Mouse (Mus musculus) forelimb bud, embryonic 11.5 days (tissue): ENCODE measurements around the gene Ric8a.

Source experiments
- DNase-seq: peaks from one replicate; pipeline ENCODE4 v3.0.0-alpha.2; 2012; ENCODE audit warnings: low read depth, low spot score

Gene Ric8a

GRCm38 (mm10) chr7:140846676-140847075 is 10.1 kb upstream of the Ric8a start:
- DNase-seq = no peak

DNA sequence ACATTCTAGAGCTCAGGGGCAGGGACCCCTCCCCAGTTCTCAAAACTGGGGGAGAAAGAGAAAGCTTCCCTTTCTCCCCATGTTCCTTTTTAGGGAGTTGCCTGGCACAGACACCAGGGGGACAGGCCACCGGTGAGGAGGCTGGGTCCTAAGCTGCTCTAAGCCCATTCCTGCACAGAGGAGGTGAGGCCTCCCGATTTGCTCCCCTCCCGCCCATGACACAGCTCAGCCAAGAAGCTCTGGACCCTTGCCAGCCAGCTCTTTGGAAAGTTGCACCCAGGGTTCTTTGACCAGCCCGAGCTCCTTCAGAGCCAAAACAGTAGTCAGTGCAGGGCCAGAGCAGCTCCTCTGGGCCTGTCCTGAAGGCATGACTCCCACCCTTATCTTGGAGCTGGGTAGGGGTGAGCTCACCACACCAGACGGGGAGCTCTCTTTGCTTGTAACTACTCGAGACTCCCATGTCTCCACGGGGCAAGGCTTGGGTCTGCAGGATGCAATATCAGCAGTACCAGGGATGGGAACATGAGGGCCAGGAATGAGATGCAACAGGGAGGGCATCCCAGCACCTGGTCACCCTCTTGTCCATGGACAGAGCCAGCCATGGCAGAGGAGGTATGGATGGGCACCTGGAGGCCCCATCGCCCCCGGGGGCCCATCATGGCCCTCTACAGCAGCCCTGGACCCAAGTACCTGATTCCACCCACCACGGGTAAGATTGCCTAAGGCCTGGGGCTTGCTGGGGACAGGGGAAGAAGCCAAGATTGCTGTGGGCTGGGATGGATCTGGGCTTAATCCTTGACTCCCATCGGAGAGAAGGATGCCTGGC is 8.8 kb upstream of the Ric8a start, which contains the start of gene Odf3:
Odf3 (plus strand) TSS at position 51 of the 826 bp plus-strand sequence.
- no peak for DNase-seq

DNA sequence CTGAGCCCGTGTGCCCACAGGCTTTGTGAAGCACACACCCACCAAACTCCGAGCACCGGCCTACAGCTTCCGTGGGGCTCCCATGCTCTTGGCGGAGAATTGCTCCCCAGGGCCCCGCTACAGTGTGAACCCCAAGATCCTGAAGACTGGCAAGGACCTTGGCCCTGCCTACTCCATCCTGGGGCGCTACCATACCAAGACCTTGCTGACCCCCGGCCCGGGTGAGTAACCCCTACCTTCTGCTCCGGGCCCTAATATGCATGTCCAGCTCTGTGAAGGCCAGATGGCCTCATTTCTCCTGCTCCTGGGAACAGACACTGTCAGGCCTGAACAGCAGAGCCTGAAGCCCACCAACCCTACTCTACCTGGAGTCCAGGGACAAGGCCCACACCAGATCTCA is 8.2 kb upstream of the Ric8a start:
- no peak for DNase-seq

- DNase-seq = no peak
Measured at GRCm38 (mm10) chr7:140851916-140852315, 4.8 kb upstream of the Ric8a start.

GRCm38 (mm10) chr7:140853386-140853785 is 3.4 kb upstream of the Ric8a start:
- no peak for DNase-seq

GRCm38 (mm10) chr7:140854483-140854882 is 2.3 kb upstream of the Ric8a start:
- no peak for DNase-seq

DNA sequence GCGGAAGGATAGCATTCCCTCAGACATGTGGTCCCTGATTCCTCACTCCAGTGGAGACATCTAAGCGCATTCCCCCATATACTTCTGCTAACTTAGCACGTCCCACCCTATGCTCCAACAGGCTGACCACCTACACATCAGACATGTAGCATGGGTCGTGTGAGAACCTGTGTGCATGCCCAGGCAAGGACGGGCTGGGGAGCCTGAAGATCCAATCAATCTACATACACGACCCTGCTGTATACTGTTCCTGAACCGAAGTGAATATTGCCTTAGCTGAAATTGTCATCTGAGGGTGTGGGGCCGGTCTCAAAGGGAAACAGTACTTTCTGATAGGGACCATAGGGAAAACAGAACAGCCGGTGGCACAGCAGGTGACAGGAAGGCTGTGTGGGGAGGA is 1.6 kb upstream of the Ric8a start:
- no peak for DNase-seq

DNA sequence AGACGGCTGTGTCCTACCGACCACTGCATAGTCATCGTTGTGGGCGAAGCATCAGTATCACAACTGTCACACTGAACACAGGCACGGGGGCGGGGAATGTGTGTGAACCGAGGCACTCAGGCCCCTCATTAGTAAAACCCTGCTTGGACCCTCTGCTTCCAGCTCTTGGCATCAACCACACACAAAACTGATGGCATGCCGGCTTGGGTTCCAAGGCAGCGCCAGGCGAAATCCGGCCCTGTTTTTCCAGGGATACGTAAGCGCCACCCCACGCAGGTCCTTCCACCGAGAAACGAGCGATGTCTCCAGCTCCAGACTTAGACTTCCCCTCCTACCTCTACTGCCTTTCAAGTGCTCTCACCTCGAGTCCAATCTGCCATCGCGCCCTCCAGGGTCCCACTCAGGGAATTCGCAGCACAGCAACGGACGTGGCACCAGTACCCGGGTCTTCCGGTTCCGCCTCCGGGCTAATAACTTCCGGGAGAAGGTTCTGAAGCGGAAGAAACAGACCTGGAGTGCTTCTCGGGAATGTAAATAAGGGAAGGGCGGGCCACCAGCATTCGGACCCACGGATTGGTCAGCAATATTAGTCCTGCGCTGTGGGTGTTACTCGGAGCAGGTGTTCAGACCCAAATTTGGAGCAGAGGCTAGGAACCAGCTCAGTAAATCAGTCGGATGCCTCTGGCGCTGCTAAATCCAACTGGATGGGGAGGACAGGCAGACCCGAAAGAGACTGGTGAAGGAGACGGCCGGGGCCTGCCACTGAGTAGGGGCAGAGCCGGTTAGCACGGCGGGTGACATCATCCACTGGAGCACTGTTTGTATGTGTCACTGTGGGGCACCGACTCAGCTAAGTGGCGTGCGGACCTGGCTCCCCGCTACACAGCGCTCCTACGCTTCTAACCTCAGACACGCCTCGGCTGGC is 635 bp upstream of the Ric8a start, which contains the start of gene Gm45785:
Gm45785 (minus strand) TSS at position 472 of the 925 bp plus-strand sequence.
- peak; percentile 91 for DNase-seq

DNA sequence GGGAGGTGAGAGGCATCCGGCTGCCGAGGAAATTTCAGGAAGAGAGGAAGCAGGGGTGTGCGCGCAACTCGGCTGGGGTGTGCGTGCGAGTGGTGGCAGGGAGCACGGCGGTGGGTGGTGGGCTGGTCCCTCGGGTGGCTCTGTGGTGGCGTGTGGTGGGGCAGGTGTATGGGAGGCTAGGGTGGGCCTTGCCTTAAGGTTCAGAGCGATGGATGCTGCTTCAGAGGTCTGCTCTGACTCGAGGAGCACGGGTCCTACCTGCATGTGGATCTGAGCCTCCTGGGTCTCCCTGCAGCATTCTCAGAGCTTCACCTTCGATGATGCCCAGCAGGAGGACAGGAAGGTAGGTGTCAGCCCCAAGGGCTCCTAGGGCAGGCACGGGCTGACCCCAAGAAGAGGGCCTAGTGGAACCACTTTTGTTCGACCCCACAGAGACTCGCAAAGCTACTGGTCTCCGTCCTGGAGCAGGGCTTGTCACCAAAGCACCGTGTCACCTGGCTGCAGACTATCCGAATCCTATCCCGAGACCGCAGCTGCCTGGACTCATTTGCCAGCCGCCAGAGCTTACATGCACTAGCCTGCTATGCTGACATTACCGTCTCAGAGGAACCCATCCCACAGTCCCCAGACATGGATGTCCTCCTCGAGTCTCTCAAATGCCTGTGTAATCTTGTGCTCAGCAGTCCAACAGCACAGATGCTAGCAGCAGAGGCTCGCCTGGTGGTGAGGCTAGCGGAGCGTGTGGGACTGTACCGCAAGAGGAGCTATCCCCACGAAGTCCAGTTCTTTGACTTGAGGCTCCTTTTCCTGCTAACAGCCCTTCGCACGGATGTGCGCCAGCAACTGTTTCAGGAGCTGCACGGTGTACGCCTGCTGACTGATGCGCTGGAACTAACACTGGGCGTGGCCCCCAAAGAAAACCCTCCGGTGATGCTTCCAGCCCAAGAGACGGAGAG is 1.1 kb downstream of the Ric8a start, which contains the start of gene Bet1l:
Bet1l (minus strand) TSS at position 28 of the 956 bp plus-strand sequence.
- no peak for DNase-seq

DNA sequence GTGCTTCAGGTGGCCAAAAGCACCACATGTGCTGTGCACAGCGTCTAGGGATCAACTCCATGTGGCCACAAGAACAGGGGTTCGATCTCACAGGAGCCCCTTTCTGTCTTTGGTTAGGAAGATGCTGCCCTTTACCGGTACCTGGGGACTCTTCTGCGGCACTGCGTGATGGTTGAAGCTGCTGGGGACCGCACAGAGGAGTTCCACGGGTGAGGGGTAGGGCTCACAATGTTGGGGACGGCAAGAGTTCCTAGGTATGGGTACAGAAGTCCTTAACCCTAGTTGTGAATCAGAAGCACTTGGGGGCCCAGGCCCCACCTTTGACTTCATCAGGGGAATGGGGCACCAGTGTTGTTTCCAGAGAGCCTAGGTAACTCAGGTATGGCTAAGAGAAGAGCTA is 2.0 kb downstream of the Ric8a start:
- no peak for DNase-seq

DNA sequence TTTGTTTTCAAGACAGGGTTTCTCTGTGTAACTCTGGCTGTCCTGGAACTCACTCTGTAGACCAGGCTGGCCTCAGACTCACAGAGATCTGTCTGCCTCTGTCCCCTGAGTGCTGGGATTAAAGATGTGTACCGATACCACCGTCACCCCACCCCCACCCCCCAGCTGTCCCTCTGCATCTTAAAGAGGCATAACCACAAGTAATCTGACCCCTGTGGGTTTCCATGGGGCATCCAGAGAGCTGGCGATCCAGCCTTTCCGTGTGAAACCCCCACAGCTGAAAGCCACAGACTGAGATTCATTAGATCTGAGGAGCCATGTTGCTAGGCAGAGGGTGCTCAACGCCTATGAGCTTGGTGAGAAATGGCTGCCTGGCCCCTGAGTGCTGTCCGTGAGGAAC is 3.2 kb downstream of the Ric8a start:
- DNase-seq = no peak

DNA sequence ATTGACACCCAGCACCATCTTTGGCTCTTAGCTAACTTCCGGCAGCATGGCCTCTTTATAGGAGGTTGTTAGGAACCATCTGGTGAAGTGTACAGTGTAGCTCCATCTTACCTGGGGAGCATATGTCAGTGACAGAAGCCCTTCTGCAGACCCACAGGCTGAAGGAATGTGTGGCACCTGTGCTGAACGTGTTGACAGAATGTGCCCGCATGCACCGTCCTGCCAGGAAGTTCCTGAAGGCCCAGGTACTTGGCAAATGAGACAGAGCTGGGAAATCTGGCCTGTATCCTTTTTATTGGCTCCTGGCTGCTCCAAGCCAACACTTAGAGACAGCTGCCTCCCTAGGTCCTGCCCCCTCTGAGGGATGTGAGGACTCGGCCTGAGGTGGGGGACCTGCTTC is 4.0 kb downstream of the Ric8a start:
- DNase-seq = no peak

DNA sequence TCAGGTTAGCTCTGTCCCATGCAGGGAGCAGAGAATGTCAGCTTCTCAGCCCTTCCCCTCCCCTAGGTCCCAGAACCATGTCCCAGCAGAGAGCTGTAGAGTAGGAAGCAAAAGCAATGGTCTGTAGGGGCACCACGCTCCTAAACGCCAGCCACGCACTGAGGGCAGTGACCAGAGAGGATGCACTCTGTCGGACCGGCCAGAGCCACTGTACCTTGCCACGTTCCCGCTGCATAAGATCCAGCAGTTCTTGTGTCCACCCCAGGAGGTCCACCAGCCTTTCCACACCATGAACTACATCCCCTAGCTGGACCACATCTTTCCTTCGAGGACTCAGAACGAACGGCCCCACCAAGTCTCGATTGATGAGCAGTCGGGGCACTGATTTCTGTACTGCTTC is 8.0 kb downstream of the Ric8a start:
- no peak for DNase-seq

DNA sequence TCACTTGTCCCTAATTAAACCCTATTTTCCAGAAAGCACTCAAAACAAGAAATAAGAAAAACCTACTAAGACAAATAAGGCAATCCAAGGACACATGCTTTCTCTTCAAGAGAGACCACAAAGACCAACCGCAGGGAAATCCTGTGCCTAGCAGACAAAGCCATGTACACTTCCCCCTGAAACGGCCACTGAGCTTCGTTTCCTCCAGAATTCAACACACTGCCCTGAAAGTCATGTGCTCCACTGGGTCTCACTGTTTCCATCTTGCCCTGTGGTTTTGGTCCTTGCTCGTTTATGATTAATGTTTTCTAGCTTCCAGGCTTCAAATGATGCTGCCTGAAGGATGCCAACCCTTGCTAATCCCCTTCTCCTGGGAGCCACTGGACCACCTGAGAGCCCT is 17.5 kb downstream of the Ric8a start:
- DNase-seq = no peak

- DNase-seq = no peak
Measured at GRCm38 (mm10) chr7:140877364-140877763, 20.6 kb downstream of the Ric8a start.

DNA sequence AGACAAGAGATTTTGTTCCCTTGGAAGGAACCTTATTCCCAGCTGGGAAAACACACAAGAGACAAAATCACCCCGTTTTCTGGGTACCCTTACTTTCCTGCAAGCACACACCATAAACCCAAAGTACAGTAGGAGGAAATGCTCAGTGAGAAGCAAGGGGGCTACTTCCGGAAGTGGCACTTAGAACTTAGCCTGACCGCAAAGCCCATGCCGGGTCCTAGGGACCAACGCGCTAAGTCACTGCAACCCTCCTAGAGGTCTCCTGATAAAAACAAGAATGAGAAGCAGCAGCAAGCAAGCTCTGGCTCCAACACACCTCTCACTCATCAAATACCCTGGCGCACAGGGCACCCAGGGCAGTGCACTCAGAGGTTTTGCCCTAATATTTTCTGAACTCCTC is 22.6 kb downstream of the Ric8a start:
- no peak for DNase-seq

- DNase-seq = no peak
Measured at GRCm38 (mm10) chr7:140880419-140880818, 23.7 kb downstream of the Ric8a start.

- no peak for DNase-seq
Measured at GRCm38 (mm10) chr7:140880865-140881515, 24.2 kb downstream of the Ric8a start.

GRCm38 (mm10) chr7:140881696-140882468 is 25.1 kb downstream of the Ric8a start, which contains the start of the genes Psmd13 and Sirt3:
Gene Psmd13 (plus strand): TSS chr7:140881968.
Gene Sirt3 (minus strand): TSS chr7:140882309.
- peak; percentile 94 for DNase-seq

- no peak for DNase-seq
Measured at GRCm38 (mm10) chr7:140882469-140882803, 25.7 kb downstream of the Ric8a start.
